Mouse (Mus musculus): ENCODE measurements around the gene Prtn3. TPM values are rescaled to one million over a fixed set of nuclear protein-coding genes. Genes with fewer than 3 reads are reported as not detected.

The Prtn3 gene
- polyA plus RNA-seq, 1 experiment from 2014 or later: 2.4 TPM

GRCm38 (mm10) chr10:79838151-79838550 is 36.1 kb upstream of the Prtn3 start:
- 21% methylated on average over 2 of the region's 2 CpGs for WGBS

GRCm38 (mm10) chr10:79840091-79840490 is 34.2 kb upstream of the Prtn3 start:
- ATAC-seq (no peak), DNase-seq (ENCODE audit: low spot score) (no peak)
- H3K27ac ChIP-seq (ENCODE audit: low read length): peak overlapping the region; percentile 88
- H3K27me3 ChIP-seq (replicated peaks; ENCODE audit: insufficient read depth, low read length): no peaks in the 10 kb centered on the region
- H3K9ac ChIP-seq (replicated peaks; ENCODE audit: low read depth): no peak overlapping the region
- H3K4me3 ChIP-seq (ENCODE audit: low read depth, low read length): no peak overlapping the region
- H3K4me1 ChIP-seq (ENCODE audit: insufficient read depth, low read depth, low read length): peaks cover 3% of the 10 kb centered on the region; the same call in 1 of the 2 replicates
- peak overlapping the region; percentile 62; the same call in 1 of the 2 replicates for H3K4me2 ChIP-seq (replicated peaks; ENCODE audit: low read depth, low read length)
- 89% methylated on average over 3 of the region's 3 CpGs for WGBS
- no peaks in the 10 kb centered on the region for H3K36me3 ChIP-seq (ENCODE audit: insufficient read depth, low read length)
- TF ChIP-seq EP300 (IDR thresholded peaks at IDR 0.05) (no peak), CTCF (IDR thresholded peaks at IDR 0.05) (no peak)
- H3K9me3 ChIP-seq (ENCODE audit: low read length): no peaks in the 10 kb centered on the region

More at GRCm38 (mm10) chr10:79838151-79838550, 36.1 kb upstream of the Prtn3 start:
- no peak overlapping the region for H3K27ac ChIP-seq (ENCODE audit: low read length)
- no peak overlapping the region for H3K9ac ChIP-seq (replicated peaks; ENCODE audit: low read depth)
- peaks cover 3% of the 10 kb centered on the region; the same call in 1 of the 2 replicates for H3K4me1 ChIP-seq (ENCODE audit: insufficient read depth, low read depth, low read length)
- no peak overlapping the region for H3K4me3 ChIP-seq (ENCODE audit: low read depth, low read length)
- no peak overlapping the region for H3K4me2 ChIP-seq (replicated peaks; ENCODE audit: low read depth, low read length)
- no peak for ATAC-seq
- no peaks in the 10 kb centered on the region for H3K27me3 ChIP-seq (replicated peaks; ENCODE audit: insufficient read depth, low read length)
- no peaks in the 10 kb centered on the region for H3K9me3 ChIP-seq (ENCODE audit: low read length)
- TF ChIP-seq EP300 (IDR thresholded peaks at IDR 0.05) (no peak), CTCF (IDR thresholded peaks at IDR 0.05) (no peak)
- no peak for DNase-seq (ENCODE audit: low spot score)
- H3K36me3 ChIP-seq (ENCODE audit: insufficient read depth, low read length): no peaks in the 10 kb centered on the region

- Histone ChIP-seq H3K4me1 (ENCODE audit: insufficient read depth, low read depth, low read length) (peaks cover 3% of the 10 kb centered on the region; the same call in 1 of the 2 replicates), H3K4me2 (replicated peaks; ENCODE audit: low read depth, low read length) (peak overlapping the region; percentile 62), H3K9me3 (ENCODE audit: low read length) (no peaks in the 10 kb centered on the region), H3K27ac (ENCODE audit: low read length) (peak overlapping the region; percentile 88), H3K27me3 (replicated peaks; ENCODE audit: insufficient read depth, low read length) (no peaks in the 10 kb centered on the region), H3K36me3 (ENCODE audit: insufficient read depth, low read length) (no peaks in the 10 kb centered on the region), H3K9ac (replicated peaks; ENCODE audit: low read depth) (peak overlapping the region; percentile 24), H3K4me3 (ENCODE audit: low read depth, low read length) (peak overlapping the region; percentile 34)
- WGBS: under 1% methylated on average over 24 of the region's 24 CpGs
- TF ChIP-seq EP300 (IDR thresholded peaks at IDR 0.05) (peak; percentile 70), CTCF (IDR thresholded peaks at IDR 0.05) (peak; percentile 50)
- ATAC-seq (peak; percentile 94), DNase-seq (ENCODE audit: low spot score) (peak; percentile 97)
Observed at GRCm38 (mm10) chr10:79840644-79841551, 33.4 kb upstream of the Prtn3 start.

GRCm38 (mm10) chr10:79842322-79842721 is 32.0 kb upstream of the Prtn3 start:
- no peak overlapping the region for H3K4me3 ChIP-seq (ENCODE audit: low read depth, low read length)
- TF ChIP-seq EP300 (IDR thresholded peaks at IDR 0.05) (no peak), CTCF (IDR thresholded peaks at IDR 0.05) (no peak)
- no peak overlapping the region for H3K9ac ChIP-seq (replicated peaks; ENCODE audit: low read depth)
- DNase-seq (ENCODE audit: low spot score) (no peak), ATAC-seq (no peak)
- H3K27ac ChIP-seq (ENCODE audit: low read length): peak overlapping the region; percentile 26; the same call in 1 of the 2 replicates
- H3K4me1 ChIP-seq (ENCODE audit: insufficient read depth, low read depth, low read length): peaks cover 3% of the 10 kb centered on the region; the same call in 1 of the 2 replicates
- H3K27me3 ChIP-seq (replicated peaks; ENCODE audit: insufficient read depth, low read length): no peaks in the 10 kb centered on the region
- 59% methylated on average over 3 of the region's 3 CpGs for WGBS
- no peak overlapping the region for H3K4me2 ChIP-seq (replicated peaks; ENCODE audit: low read depth, low read length)
- no peaks in the 10 kb centered on the region for H3K9me3 ChIP-seq (ENCODE audit: low read length)
- no peaks in the 10 kb centered on the region for H3K36me3 ChIP-seq (ENCODE audit: insufficient read depth, low read length)

- Histone ChIP-seq H3K27ac (ENCODE audit: low read length) (no peak overlapping the region), H3K27me3 (replicated peaks; ENCODE audit: insufficient read depth, low read length) (no peaks in the 10 kb centered on the region), H3K4me2 (replicated peaks; ENCODE audit: low read depth, low read length) (no peak overlapping the region), H3K36me3 (ENCODE audit: insufficient read depth, low read length) (no peaks in the 10 kb centered on the region), H3K9me3 (ENCODE audit: low read length) (no peaks in the 10 kb centered on the region), H3K9ac (replicated peaks; ENCODE audit: low read depth) (no peak overlapping the region), H3K4me3 (ENCODE audit: low read depth, low read length) (no peak overlapping the region), H3K4me1 (ENCODE audit: insufficient read depth, low read depth, low read length) (peaks cover 3% of the 10 kb centered on the region; the same call in 1 of the 2 replicates)
- ATAC-seq (no peak), DNase-seq (ENCODE audit: low spot score) (no peak)
- TF ChIP-seq EP300 (IDR thresholded peaks at IDR 0.05) (no peak), CTCF (IDR thresholded peaks at IDR 0.05) (no peak)
- 26% methylated on average over 6 of the region's 6 CpGs for WGBS
Observed at GRCm38 (mm10) chr10:79843476-79843875, 30.8 kb upstream of the Prtn3 start.

- no peak overlapping the region for H3K9ac ChIP-seq (replicated peaks; ENCODE audit: low read depth)
- ATAC-seq (no peak), DNase-seq (ENCODE audit: low spot score) (no peak)
- H3K27me3 ChIP-seq (replicated peaks; ENCODE audit: insufficient read depth, low read length): no peaks in the 10 kb centered on the region
- WGBS: 51% methylated on average over 5 of the region's 5 CpGs
- no peak overlapping the region for H3K27ac ChIP-seq (ENCODE audit: low read length)
- H3K4me1 ChIP-seq (ENCODE audit: insufficient read depth, low read depth, low read length): peaks cover 7% of the 10 kb centered on the region; the same call in 1 of the 2 replicates
- H3K4me3 ChIP-seq (ENCODE audit: low read depth, low read length): no peak overlapping the region
- H3K9me3 ChIP-seq (ENCODE audit: low read length): no peaks in the 10 kb centered on the region
- no peak overlapping the region for H3K4me2 ChIP-seq (replicated peaks; ENCODE audit: low read depth, low read length)
- H3K36me3 ChIP-seq (ENCODE audit: insufficient read depth, low read length): no peaks in the 10 kb centered on the region
- TF ChIP-seq CTCF (IDR thresholded peaks at IDR 0.05) (no peak), EP300 (IDR thresholded peaks at IDR 0.05) (no peak)
Observed at GRCm38 (mm10) chr10:79846553-79846952, 27.7 kb upstream of the Prtn3 start.
